Mouse (Mus musculus) CH12.LX (cell line): ENCODE results near the gene Usb1. TPM values are rescaled to one million over a fixed set of nuclear protein-coding genes. Genes with fewer than 3 reads are reported as not detected.
A peak's percentile ranks its signal among the peaks of the same experiment; 100 is the strongest.

Experiments
- DNase-seq: peaks from one replicate; pipeline ENCODE4 v3.0.0-alpha.2; 2013; ENCODE audit errors: extremely low read depth
- H3K27ac ChIP-seq: 2 replicates; pipeline ENCODE4 v1.5.1; 2012; ENCODE audit warnings: low read depth, mild to moderate bottlenecking, control low read depth, moderate library complexity; ENCODE audit not compliant: insufficient read depth
- H3K27me3 ChIP-seq: replicated peaks from 2 replicates; pipeline ENCODE3; 2012; ENCODE audit warnings: inconsistent platforms
- H3K36me3 ChIP-seq, 2 experiments: replicated peaks in 1 of 2; 2 replicates each; pipeline versions ENCODE3 to v1.6.1; 2012; ENCODE audit warnings: inconsistent platforms in 1 of 2, low read length in 1 of 2, mild to moderate bottlenecking in 1 of 2, mixed read lengths in 1 of 2, moderate library complexity in 1 of 2; ENCODE audit not compliant: control insufficient read depth in 1 of 2, insufficient read depth in 1 of 2
- H3K4me1 ChIP-seq, 2 experiments: 2 replicates each; pipeline ENCODE4 v1.6.1; 2012; ENCODE audit warnings: inconsistent platforms in 1 of 2, moderate library complexity in 1 of 2; ENCODE audit not compliant: insufficient read depth in 2 of 2, control insufficient read depth in 1 of 2
- H3K4me2 ChIP-seq: 2 replicates; pipeline ENCODE4 v1.6.1; 2012; ENCODE audit warnings: low read depth, mild to moderate bottlenecking, control low read depth; ENCODE audit not compliant: poor library complexity, insufficient read depth, severe bottlenecking
- H3K4me3 ChIP-seq, 3 experiments: fragments of 150-350 bp in 1 of 3; sonication (generic) in 1 of 3; replicated peaks in 1 of 3; 2 replicates each; pipeline versions ENCODE3 to v1.5.1; 2011 to 2012; ENCODE audit warnings: low read depth in 2 of 3, low read length in 2 of 3, mild to moderate bottlenecking in 2 of 3, moderate library complexity in 2 of 3, control low read depth in 1 of 3, improper control_type of control experiment in 1 of 3, inconsistent platforms in 1 of 3, mixed read lengths in 1 of 3; ENCODE audit not compliant: poor library complexity in 1 of 3
- H3K79me2 ChIP-seq: replicated peaks from 2 replicates; pipeline ENCODE4 v1.6.1; 2012; ENCODE audit warnings: mild to moderate bottlenecking, moderate library complexity; ENCODE audit not compliant: control insufficient read depth, poor library complexity, insufficient read depth, severe bottlenecking; ENCODE audit errors: extremely low read depth
- H3K9ac ChIP-seq: 2 replicates; pipeline ENCODE4 v1.6.1; 2012; ENCODE audit warnings: low read depth, mild to moderate bottlenecking, control low read depth, moderate library complexity; ENCODE audit not compliant: insufficient read depth
- H3K9me3 ChIP-seq: replicated peaks from 2 replicates; pipeline ENCODE3; 2012; ENCODE audit warnings: low read length, inconsistent platforms, mixed read lengths
- BHLHE40 ChIP-seq: IDR thresholded peaks from 2 replicates; pipeline ENCODE4 v1.6.1; 2011; ENCODE audit warnings: mild to moderate bottlenecking, low read depth, low read length, improper control_type of control experiment
- CHD1 ChIP-seq: IDR thresholded peaks from 2 replicates; pipeline ENCODE4 v1.6.1; 2012; ENCODE audit warnings: low read depth, low read length, improper control_type of control experiment, inconsistent platforms
- CTCF ChIP-seq, 2 experiments: IDR thresholded peaks in 1 of 2; conservative IDR thresholded peaks in 1 of 2; 2 replicates each; pipeline ENCODE4 v1.5.1; 2011 to 2012; ENCODE audit warnings: low read depth in 2 of 2, low read length in 2 of 2, improper control_type of control experiment in 1 of 2, inconsistent platforms in 1 of 2, mild to moderate bottlenecking in 1 of 2, moderate library complexity in 1 of 2
- E2F4 ChIP-seq: IDR thresholded peaks from 2 replicates; pipeline ENCODE4 v1.6.1; 2011; ENCODE audit warnings: low read depth, low read length, improper control_type of control experiment; ENCODE audit not compliant: insufficient replicate concordance
- ELF1 ChIP-seq: IDR thresholded peaks from 2 replicates; pipeline ENCODE4 v1.6.1; 2014; ENCODE audit warnings: low read depth, mild to moderate bottlenecking, inconsistent platforms, low read length, improper control_type of control experiment
- ETS1 ChIP-seq: conservative IDR thresholded peaks from 2 replicates; pipeline ENCODE4 v1.6.1; 2012; ENCODE audit warnings: low read depth, mild to moderate bottlenecking, inconsistent platforms, low read length, improper control_type of control experiment, moderate library complexity
- IRF4 ChIP-seq: IDR thresholded peaks from 2 replicates; pipeline ENCODE4 v1.6.1; 2014; ENCODE audit warnings: low read depth, mild to moderate bottlenecking, inconsistent platforms, low read length, improper control_type of control experiment
- JUN ChIP-seq: IDR thresholded peaks from 2 replicates; pipeline ENCODE4 v1.6.1; 2011; ENCODE audit warnings: low read depth, mild to moderate bottlenecking, low read length, improper control_type of control experiment, moderate library complexity; ENCODE audit not compliant: insufficient read depth
- JUND ChIP-seq: conservative IDR thresholded peaks from 2 replicates; pipeline ENCODE4 v1.6.1; 2011; ENCODE audit warnings: low read depth, low read length, improper control_type of control experiment
- KAT2A ChIP-seq: IDR thresholded peaks from 2 replicates; pipeline ENCODE4 v1.6.1; 2012; ENCODE audit warnings: low read length, improper control_type of control experiment, inconsistent platforms; ENCODE audit not compliant: insufficient replicate concordance
- MAFK ChIP-seq: IDR thresholded peaks from 2 replicates; pipeline ENCODE4 v1.6.1; 2011; ENCODE audit warnings: low read length, improper control_type of control experiment; ENCODE audit not compliant: insufficient replicate concordance
- NELFE ChIP-seq: IDR thresholded peaks from 2 replicates; pipeline ENCODE4 v1.6.1; 2011; ENCODE audit warnings: low read depth, low read length, improper control_type of control experiment
- NRF1 ChIP-seq: IDR thresholded peaks from 2 replicates; pipeline ENCODE4 v1.6.1; 2014; ENCODE audit warnings: low read depth, mild to moderate bottlenecking, inconsistent platforms, low read length, improper control_type of control experiment, moderate library complexity
- POLR2A ChIP-seq: IDR thresholded peaks from 2 replicates; pipeline ENCODE4 v1.6.1; 2011; ENCODE audit warnings: low read depth, mild to moderate bottlenecking, improper control_type of control experiment, low read length
- RAD21 ChIP-seq: IDR thresholded peaks from 2 replicates; pipeline ENCODE4 v1.6.1; 2011; ENCODE audit warnings: low read depth, mild to moderate bottlenecking, low read length, improper control_type of control experiment, moderate library complexity
- SMC3 ChIP-seq: IDR thresholded peaks from 2 replicates; pipeline ENCODE4 v1.6.1; 2011; ENCODE audit warnings: low read depth, low read length, improper control_type of control experiment
- TCF12 ChIP-seq: IDR thresholded peaks from 2 replicates; pipeline ENCODE4 v1.6.1; 2014; ENCODE audit warnings: low read depth, mild to moderate bottlenecking, inconsistent platforms, low read length, improper control_type of control experiment
- USF2 ChIP-seq: conservative IDR thresholded peaks from 2 replicates; pipeline ENCODE4 v1.6.1; 2011; ENCODE audit warnings: low read depth, low read length, improper control_type of control experiment
- ZC3H11A ChIP-seq: IDR thresholded peaks from 2 replicates; pipeline ENCODE4 v1.6.1; 2012; ENCODE audit warnings: low read depth, mild to moderate bottlenecking, inconsistent platforms, low read length, improper control_type of control experiment
- ZNF384 ChIP-seq: IDR thresholded peaks from 2 replicates; pipeline ENCODE4 v1.6.1; 2012; ENCODE audit warnings: low read depth, low read length, improper control_type of control experiment, inconsistent platforms
- dilution Hi-C: fragments of 300-500 bp; cut with MboI; formaldehyde crosslinking; loops from 2 replicates; pipeline ENCODE4 v1.14.3; 2020; ENCODE audit warnings: low sequenced_read_pairs; ENCODE audit not compliant: extremely low pct_unique_long_range_greater_than_20kb, extremely low pct_ligation_motif_present
- in situ Hi-C: fragments of 300-500 bp; cut with MboI; formaldehyde crosslinking; loops from 3 replicates; pipeline ENCODE4 v1.14.3; 2019; ENCODE audit warnings: low sequenced_read_pairs, low pct_ligation_motif_present, low pct_unique_long_range_greater_than_20kb, mixed read lengths
- polyA plus RNA-seq: library from polyadenylated mRNA; unstranded; fragments of >175 nt; gene quantifications from 2 replicates; pipeline ENCODE4 v1.2.1, GENCODE M21; 2012; ENCODE audit warnings: low read depth; ENCODE audit not compliant: insufficient read length
- total RNA-seq, 2 experiments: library from RNA; depleted of rRNA; stranded (reverse); fragments of 300-350 nt in 1 of 2; fragments of >200 nt in 1 of 2; gene quantifications; 2 replicates each; pipeline ENCODE4 v1.2.3; 2012 to 2014

Gene Usb1
- total and polyA plus RNA-seq, 3 experiments = 15.2 to 25.0 (median 16.4) TPM

- Histone ChIP-seq H3K27ac (peak overlapping the region; percentile 18; the same call in 1 of the 2 replicates), H3K4me2 (peak overlapping the region; percentile 62), H3K4me3 (peak overlapping the region; percentile 61 to 80 (median 72)), H3K9me3 (no peaks in the 10 kb centered on the region), H3K79me2 (peaks cover 2% of the 10 kb centered on the region; the same call in 1 of the 2 replicates), H3K9ac (peak overlapping the region; percentile 61), H3K36me3 (peaks cover 24 to 51% of the 10 kb centered on the region in 2 experiments), H3K27me3 (no peaks in the 10 kb centered on the region), H3K4me1 (peaks cover 6 to 22% of the 10 kb centered on the region in 2 experiments)
- dilution Hi-C loops = no loop called here
- in situ Hi-C loops = loop anchor here (5.0 kb wide), 2 partner anchors 75 to 95 kb away; no protein-coding TSS in a partner anchor
- TF ChIP-seq BHLHE40 = 0 out of 2 replicates have a peak, but pooled peaks have one; percentile 24
- no peak for TF ChIP-seq CTCF (conservative IDR thresholded peaks at IDR 0.05 in 1 of 2, IDR thresholded peaks at IDR 0.05 in 1 of 2; ENCODE audit: low read depth in 2 of 2, low read length in 2 of 2)
- no peak for DNase-seq
Measured at GRCm38 (mm10) chr8:95332437-95333199, 534 bp downstream of the Usb1 start.

GRCm38 (mm10) chr8:95335706-95336105 is 3.6 kb downstream of the Usb1 start:
- peaks cover 9 to 55% of the 10 kb centered on the region in 2 experiments for H3K36me3 ChIP-seq
- H3K4me2 ChIP-seq = no peak overlapping the region
- H3K9ac ChIP-seq = no peak overlapping the region
- dilution Hi-C loops (no loop called here), in situ Hi-C loops (no loop called here)
- no peak overlapping the region for H3K27ac ChIP-seq
- no peak overlapping the region for H3K4me3 ChIP-seq
- H3K4me1 ChIP-seq = peaks cover 6 to 14% of the 10 kb centered on the region in 2 experiments
- no peaks in the 10 kb centered on the region for H3K27me3 ChIP-seq
- 0 out of 2 replicates have a peak, but pooled peaks cover 2% of the 10 kb centered on the region for H3K79me2 ChIP-seq
- TF ChIP-seq NELFE (no peak), POLR2A (no peak), ETS1 (no peak), E2F4 (no peak), CTCF (conservative IDR thresholded peaks at IDR 0.05 in 1 of 2, IDR thresholded peaks at IDR 0.05 in 1 of 2; ENCODE audit: low read depth in 2 of 2, low read length in 2 of 2) (no peak), USF2 (no peak), JUN (no peak), ZC3H11A (no peak), BHLHE40 (0 out of 2 replicates have a peak, but pooled peaks have one; percentile 12)
- no peaks in the 10 kb centered on the region for H3K9me3 ChIP-seq
- no peak for DNase-seq

DNA sequence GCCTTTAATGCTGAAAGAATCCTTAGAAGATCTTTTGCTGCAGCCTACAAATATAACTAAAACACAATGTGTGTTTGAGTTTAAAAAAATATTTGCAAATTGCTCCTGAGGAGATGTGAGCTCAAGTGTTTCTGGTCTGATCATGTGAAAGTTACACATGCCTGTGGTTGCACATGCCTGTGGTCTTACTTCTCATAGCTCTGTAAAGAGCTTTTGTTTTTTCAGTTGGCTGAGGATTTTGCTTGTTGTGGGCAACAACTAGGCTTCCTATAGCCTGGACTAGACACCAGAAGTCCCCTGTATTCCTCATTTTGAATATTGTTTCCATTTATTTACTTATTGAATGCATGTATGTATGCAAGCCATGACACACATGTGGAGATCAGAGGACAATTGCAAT is 4.3 kb downstream of the Usb1 start:
- Histone ChIP-seq H3K4me2 (no peak overlapping the region), H3K36me3 (peaks cover 12 to 61% of the 10 kb centered on the region in 2 experiments), H3K9ac (no peak overlapping the region), H3K27me3 (no peaks in the 10 kb centered on the region), H3K79me2 (no peaks in the 10 kb centered on the region), H3K9me3 (no peaks in the 10 kb centered on the region), H3K27ac (no peak overlapping the region), H3K4me3 (no peak overlapping the region), H3K4me1 (peaks cover 6 to 12% of the 10 kb centered on the region in 2 experiments)
- TF ChIP-seq JUND = no peak
- no peak for TF ChIP-seq ELF1
- TF ChIP-seq SMC3 = no peak
- TF ChIP-seq ZNF384 = no peak
- TF ChIP-seq MAFK = no peak
- no peak for TF ChIP-seq RAD21
- no peak for TF ChIP-seq TCF12
- no peak for TF ChIP-seq KAT2A
- TF ChIP-seq CHD1 = no peak
- TF ChIP-seq NRF1 = no peak
- TF ChIP-seq E2F4 = no peak
- no peak for TF ChIP-seq IRF4
- dilution Hi-C loops (no loop called here), in situ Hi-C loops (no loop called here)
- no peak for DNase-seq
